Mouse (Mus musculus): ENCODE measurements at regions not wholly inside any gene's neighbourhood (a gene's known extent, or its start where the extent isn't known, plus 50 kb on each side); places are given as distances from the start of the nearest gene placed in this dataset.

- no peak for DNase-seq (ENCODE audit: low read depth)
These were observed 2476.1 kb upstream of the Gm6569 start for GRCm38 (mm10) chr15:71358189-71358790.

GRCm38 (mm10) chr15:71375775-71376174 lies 2458.6 kb upstream of the Gm6569 start:
- peak; percentile 6 for DNase-seq (ENCODE audit: low read depth)
